Mouse (Mus musculus): ENCODE results near the gene Senp6.
A peak's percentile ranks its signal among the peaks of the same experiment; 100 is the strongest.
"Not testable (repeated sequence)": the region's sequence is repeated elsewhere in the genome, so short reads cannot be mapped to it uniquely, and the experiment has no call there.

The Senp6 gene

DNA sequence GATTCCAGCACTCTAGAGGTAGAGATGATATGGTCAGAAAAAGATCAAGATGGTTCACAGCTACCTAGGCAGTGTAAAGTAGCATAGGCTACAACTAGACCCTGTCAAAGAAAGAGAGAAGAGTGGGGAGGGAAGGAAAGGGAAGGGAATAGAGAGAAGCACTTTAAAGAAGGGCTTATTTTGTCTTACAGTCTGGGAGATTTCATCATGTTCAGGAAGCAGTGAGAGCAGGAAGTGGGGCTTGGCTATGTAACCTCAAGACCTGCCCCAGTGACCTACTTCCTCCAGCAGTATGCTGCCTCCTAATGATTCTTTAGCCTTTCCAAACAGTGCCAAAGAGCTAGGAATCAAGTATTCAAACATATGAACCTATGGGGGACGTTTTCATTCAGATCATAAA, 14.2 kb downstream of the Senp6 start:
- no peak for DNase-seq

DNA sequence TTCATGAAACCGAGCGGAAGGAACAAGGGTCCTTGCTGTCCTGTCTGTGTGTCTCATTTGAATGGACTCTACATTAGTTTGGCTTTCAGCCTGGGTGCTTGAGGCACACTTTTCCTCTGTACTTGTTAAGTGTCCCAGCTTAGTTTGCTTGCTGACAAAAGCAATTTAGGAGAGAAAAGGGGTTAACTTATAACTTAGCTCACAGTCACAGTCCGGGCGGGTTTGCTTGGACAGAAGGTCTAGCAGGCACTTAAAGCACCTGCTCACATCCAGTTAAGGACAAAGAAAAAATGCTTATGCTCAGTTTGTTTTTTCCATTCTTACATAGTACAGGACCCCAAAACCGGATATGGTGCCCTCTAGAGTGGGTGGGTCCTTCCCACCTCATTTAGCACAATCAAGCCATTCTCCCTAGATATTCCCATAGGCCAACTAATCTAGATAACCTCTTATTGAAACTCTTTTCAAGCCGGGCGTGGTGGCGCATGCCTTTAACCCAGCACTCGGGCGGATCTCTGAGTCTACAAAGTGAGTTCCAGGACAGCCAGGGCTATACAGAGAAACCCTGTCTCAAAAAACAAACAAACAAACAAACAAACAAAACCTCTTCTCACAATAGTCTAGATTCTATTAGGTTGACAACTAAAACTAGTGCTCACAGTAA, 17.9 kb downstream of the Senp6 start:
- no peak for DNase-seq

DNA sequence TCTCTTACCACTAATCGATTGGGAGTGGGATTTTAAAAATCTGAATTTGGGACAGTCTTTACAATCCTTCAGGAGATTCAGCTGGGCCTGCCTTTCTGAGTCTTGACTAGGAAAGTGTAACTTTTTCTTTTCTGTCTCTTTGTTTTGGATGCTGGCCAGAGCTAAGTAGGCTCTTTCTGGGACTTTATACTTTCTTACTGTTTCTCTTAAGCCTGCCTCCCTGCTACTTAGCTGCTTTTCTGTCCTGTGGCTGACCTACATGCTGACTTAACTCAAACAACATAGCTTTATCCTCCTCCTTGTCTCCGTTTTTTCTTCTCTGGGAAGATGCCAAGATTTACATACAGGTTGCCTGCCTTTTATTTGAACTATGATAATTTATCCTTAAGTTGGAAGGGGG, 19.0 kb downstream of the Senp6 start:
- DNase-seq = no peak

DNA sequence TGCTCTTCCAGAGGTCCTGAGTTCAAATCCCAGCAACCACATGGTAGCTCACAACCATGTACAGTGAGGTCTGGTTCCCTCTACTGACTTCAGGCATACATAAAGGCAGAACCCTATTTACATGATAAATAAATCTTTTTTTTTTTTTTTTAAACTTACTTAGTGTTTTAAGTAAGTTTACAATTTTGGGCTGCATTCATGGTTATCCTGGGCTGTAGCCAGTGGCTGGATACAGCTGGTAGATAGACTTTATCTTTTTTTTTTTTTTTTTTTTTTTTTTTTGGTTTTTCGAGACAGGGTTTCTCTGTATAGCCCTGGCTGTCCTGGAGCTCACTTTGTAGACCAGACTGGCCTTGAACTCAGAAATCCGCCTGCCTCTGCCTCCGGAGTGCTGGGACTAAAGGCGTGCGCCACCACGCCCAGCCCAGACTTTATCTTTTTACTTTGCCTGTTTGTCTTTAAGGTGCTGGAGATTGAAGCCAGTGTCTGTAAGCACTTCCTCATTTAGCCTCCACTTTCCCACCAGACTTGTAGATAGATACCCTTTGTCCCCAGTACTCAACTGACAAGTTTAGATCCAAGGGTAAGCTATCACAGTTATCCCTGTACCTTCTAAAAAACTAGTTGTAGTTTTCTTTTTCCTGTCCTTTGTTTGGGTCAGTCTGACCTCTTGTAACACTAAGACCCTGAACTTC, 19.7 kb downstream of the Senp6 start:
- not testable (repeated sequence) for DNase-seq

DNA sequence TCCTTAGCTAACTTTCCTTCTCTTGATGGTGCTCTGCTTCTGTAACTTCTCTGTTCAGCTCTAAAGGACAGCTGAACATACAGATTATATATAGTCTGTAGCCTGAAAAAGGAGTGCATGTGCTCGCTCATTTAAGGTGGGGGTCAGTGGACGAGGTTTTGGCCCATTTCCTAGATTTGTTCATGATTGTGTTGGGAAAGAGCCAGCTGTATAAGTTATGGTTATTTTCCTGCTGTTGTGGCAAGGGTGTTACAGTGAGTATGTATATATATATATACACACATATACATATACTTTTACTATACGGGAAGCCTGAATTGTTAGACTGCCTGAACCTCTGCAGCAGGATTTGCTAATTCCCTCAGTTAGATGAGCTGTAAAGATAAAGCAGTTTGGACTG, 22.7 kb downstream of the Senp6 start:
- no peak for DNase-seq

DNA sequence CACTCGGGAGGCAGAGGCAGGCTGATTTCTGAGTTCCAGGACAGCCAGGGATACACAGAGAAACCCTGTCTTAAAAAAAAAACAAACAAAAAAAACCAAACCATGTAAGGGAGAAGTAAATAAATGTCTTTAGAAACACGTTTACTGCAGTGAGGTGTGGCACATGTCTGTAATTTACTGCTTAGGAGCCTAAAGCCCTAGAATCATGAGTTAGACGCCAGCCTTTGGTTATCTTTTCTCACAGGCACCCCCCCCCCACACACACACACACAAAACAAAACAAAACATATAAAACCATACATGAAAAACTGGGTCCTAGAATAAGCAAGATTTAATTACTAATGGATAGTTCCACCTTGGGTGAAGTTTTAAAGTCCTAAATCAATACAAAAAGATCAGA, 29.6 kb downstream of the Senp6 start:
- DNase-seq = no peak

DNA sequence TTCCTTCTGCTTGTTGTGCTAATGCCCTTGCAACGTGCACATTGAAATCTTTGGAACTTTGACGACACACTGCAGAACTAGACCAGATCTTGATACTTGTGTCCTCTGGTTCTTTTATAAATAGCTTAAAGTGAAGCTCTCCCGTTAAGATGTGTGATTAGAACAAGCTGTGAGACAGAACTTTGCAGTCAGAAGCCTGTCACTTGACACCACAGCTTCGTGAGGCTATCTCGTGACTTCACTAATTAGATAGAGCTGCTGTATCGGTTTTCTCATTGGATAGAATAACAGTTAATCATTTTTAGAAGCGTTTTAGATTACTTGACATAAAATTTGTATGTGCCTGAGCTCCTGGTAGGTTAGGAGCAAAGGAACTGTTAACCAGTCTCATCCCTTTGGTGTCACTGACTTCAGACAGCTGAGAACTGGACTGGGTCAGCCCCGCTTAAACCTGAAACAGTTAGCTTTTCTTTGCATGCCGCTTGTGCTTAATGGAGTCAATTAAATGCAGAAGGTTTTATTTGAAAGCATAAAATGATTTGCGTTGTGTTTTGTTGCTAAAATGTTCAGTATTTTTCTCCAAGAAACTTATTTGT, 79.4 kb downstream of the Senp6 start:
- peak in 1 of 2 experiments; percentile 38 for DNase-seq

DNA sequence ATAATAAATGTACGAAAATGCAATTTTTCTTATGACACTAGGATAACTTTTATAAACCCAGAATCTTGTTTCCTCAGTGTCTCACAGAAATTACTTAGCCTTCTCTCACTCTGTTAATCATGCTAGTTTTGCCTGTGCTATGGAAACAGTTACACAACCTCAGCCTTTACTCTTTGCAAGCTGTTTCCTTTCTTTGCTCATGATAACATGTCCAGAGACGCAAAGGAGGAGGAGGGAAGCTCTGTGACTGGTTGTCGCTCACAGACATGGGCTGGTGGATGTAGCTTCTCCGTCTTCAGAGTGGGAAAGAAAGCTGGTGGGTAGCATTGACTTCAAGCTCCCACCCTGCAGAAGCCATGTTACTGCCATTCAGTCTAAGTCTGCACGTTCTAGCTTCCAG, 82.9 kb downstream of the Senp6 start:
- no peak for DNase-seq

DNA sequence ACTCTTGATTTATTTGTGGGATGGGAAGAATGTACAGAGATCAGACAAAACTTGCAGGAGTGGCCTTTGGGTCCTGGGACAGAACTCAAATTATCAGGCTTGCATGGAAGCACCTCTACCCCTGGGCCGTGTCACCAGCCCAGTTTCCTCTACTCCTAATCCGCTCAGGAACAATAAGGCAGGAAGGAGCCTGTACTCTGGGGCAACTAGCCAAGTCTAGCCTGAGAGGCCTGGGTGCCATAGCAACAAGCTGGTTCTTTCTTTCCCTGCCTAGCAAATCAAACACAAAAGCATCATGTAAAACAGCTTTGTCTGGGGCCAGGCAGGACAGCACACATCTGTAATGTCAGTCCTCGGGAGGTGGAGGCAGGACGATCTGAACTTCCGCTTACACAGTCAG, 88.6 kb downstream of the Senp6 start:
- DNase-seq = peak; percentile 34 to 55

DNA sequence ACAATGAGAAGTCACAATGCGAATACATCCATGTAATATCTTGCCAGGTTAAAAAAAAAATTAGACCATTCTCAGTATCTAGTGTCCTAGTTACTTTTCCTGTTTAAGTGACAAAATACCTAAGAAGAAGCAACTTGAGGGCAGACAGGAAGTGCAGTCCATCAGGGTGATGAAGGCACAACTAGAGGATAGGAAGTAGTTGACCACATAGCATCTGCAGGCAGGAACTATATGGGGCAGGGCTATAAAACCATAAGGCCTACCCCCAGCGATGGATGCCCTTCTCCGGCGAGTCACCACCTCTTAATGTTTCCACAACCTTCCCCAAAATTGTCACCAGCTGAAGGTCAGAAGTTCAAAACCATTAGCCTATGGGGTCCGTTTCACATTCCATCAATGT, 90.1 kb downstream of the Senp6 start:
- no peak for DNase-seq

DNA sequence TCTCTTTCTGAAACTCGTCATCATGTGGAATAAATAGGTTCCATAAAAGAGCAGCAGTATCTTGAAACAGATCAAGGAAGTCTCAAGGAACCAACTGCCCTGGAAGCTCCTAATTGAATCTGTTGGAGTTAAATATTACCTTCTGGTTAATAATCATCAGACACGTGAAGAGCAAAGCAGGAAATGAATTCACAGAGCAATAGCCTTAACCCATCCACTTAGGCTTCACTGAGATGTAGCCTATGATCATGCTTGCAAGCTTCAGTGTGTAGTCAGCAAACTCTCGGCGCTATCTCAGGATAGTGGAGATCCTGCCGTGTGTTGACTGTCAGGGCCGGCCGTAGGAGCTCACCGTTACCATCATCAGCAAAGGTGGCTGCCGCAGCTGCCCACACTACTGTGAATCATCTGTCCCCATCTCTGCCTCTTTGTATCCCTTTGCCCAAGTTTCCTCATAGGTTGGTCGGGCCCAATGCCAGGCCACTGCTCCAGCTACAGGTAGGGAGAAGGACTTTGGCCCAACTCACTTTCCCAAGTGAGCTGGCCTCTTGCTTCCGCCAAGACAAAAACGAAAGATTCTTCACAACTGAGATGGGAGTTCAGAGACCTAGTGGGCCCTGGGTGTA, 91.2 kb downstream of the Senp6 start:
- peak; percentile 49 to 71 for DNase-seq

DNA sequence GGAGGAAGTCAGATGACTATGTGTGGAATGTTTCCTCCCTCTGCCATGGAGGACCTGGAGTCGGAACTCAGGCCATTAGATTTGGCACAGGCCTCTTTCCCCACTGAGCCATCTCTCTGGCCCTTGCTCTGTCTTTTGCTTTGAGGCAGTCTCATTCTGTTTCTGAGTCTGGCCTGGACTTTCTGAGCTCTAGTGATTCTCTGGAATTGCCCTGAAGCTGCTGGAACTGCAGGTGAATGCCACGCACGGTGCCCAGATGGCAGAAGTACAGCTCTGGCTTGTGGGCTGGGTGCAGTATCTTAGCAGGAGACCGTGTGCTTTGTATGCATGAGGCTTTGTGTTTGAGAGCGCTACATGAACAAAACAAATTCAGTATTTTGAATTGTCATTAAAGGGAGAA, 92.2 kb downstream of the Senp6 start:
- peak; percentile 45 to 65 for DNase-seq

DNA sequence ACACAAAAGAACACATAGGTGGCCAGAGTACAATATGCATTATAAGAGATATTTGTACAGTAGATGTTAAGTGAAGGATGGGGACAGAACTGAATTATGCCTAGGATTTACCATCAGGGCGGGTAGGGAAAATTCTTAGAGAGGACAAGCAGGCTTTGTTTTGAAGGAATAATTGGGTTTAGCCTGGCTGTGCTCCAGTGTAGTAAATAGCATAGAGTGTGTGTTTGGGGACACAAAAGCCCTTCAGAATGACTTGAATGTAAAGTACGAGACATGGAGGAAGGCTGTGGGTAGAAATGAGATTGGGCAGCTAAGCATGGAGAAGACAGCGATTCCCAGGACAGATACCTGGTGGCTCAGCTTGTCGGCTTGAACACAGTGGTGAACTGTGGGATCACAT, 94.7 kb downstream of the Senp6 start:
- no peak for DNase-seq

DNA sequence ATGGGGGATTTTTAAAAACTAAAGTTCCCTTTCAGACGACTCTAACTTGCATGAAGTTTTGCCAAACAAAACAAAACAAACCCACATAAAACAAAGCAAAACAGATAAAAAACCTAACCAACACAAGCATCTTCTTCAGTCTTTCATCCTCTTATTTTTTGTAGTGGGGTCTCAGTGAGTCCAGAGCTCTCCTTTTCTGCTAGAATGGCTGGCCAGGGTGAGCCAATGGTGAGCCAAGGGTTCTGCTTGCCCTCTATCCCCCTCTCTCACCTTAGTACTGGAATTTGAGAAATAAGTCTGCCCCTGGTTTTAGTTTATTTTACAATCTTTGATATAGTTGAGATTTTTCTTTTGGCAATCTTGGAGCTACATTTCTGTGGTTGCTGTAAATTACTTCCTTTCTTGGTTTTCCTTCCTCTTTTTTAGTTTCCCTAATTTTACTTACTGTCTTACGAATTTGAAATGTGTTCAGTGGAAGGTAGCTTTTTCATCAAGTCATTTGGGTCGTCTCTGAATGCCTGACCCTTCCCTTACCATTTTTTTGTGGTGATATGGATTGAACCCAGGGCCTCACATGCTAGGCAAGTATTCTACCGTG, 96.5 kb downstream of the Senp6 start:
- DNase-seq = no peak

DNA sequence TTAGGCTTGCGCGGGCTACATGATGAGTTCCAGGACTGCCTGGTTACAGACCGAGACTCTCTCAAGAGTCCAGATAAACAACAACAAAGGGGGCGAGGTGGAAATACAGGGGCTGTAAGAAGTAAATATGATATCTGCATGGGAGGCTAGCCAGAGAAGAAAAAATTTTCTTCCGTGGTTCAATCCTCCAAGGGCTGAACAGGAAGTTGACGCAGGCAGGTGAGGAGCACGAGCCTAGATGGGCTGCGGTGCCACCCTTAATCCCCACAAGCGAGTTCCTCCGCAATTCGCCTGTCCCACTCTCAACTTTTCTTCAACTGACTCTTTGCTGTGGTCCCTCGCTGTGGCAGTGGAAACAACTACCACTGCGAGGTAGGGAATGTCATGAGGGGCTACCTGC, 97.5 kb downstream of the Senp6 start:
- DNase-seq = peak in 1 of 2 experiments; percentile 23

DNA sequence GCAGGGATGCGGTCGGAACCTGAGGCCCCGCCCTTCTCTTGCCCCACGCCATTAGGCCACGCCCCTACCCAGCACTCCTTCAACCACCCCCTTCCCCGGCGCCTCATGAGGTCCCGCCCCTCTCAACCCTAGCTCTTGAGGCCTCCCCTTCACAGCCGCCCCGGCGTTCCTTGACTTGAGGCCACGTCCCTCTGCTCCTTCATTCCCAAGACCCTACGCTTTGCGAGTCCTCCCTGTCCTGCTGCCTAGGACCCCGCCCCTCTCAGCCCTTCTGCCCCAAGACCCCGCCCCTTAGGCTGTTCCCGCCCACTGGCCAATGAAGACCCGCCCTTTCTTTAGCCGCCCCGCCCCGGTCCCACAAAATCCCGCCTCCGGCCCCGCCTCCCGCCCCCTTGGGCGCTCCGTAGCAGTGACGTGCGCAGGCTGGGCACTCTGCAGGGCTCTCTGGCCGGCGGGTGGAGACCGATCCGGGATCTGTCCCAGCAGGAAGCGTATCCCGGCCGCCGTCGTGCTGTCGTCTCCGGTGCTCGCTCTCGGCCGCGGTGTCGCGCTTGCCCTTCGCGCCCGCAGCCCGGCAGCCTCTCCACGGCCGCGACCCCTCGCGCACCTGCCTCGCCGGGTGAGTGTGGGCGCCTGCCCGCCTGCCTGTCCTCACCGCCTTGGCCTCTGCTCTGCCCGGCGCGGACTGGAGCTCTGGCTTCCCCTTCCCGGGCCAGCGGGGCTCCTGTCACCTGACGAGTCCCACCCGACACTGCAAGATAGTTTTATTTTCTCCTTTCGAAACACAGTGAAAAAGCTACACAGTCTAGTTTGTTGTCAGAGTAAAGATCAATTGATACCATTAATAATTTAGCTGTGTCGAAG, 98.1 kb downstream of the Senp6 start, which contains the start of gene Myo6:
Gene Myo6, plus strand, starts transcription at position 421 of the 864 bp plus-strand sequence.
- DNase-seq = peak; percentile 98

DNA sequence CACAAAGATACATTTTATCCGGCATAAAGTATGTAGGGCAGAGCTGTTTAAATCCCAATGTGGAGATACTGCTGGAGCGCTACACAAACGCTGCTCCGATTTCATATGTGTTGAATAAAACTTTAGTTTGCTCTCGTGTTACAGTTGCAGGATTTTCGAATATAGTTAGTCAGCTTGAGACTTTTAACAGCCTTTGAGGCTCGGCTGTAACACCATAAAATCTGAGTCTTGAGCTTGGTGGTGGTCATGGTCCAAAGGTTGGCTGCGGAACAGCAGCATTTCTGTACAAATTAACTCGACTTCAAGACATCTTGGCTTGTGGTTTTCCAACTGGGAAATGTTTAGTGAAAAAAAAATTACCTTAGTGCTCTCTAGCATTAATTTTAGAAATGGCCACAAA, 99.0 kb downstream of the Senp6 start:
- DNase-seq = peak; percentile 35 to 62

DNA sequence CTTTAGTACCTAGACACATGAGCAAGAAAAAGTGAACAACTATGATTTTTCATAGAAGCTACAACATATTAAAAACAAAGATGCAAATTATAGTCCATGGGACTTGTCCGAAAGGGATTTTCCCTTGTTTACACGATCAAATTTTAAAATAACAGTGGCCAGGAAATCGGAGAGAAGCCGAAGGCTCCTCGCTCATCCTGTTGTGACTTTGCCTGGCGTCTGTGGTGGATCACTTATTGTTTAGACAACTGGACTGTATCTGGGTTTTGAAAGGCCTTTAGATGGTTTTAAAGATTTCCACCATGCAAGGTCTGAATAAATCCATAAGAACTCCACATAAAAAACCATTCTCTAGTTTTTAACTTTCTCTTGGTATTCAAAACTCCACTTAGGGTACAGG, 99.7 kb downstream of the Senp6 start:
- peak in 1 of 2 experiments; percentile 27 for DNase-seq

DNA sequence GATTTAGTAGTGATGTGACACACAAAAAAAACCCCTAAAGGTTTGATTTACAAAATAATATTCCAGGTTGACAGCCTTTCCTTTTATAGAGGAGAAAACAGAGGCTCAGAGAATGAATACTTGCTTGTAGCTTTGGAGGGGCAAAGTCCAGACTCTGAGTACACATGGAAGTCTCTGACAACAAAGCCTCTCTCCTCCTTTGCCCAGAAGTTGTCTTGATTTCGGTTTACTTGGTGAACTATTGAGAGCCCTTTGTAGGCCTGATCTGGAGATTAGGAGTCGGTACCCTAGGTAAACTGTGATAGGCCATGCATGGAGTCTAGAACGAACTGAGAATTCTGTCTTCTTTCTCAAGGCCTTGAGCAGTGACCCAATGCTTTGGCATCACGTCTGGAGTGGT, 100.4 kb downstream of the Senp6 start:
- no peak for DNase-seq

DNA sequence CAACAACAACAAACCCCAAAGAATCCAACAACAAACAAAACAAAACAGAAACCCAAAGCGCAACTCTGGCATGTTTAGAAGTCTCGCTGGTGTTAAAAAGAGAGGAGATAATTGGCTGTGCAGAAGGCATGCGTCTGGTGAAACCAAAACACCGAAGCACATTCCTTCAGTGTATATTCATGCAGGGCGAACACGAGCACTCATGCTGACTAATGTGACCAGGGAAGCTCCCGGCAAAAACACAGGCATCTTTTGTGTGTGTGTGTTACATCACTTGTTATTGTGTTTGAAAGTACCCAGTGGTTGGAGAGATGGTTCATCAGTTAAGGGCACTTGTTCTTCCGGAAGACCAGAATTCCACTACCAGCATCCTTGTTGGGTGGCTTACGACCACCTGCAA, 102.8 kb downstream of the Senp6 start:
- DNase-seq = no peak

DNA sequence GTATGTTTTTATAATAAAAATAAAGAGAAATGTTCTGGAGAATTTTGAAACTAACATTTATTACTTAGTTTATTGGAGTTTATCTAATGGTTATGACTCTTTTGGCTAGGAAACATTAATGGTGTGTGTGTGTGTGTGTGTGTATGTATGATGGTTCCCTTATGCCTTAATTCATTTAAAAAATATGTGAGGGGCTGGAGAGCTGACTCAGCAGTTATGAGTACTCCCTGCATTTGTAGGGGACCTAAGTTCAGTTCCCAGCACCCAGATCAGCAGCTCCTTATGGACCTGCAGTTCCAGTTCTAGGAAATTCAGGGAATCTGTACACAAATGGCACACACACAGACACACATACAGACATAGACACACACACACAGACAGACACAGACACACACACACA, 104.5 kb downstream of the Senp6 start:
- no peak for DNase-seq
